Mouse (Mus musculus): ENCODE data around the gene Il17rd.

The Il17rd gene

GRCm38 (mm10) chr14:27038783-27039182, at the start of gene Il17rd:
Gene Il17rd (plus strand): TSS chr14:27038941.
- peak; percentile 70 to 76 for DNase-seq

- no peak for DNase-seq
Observed at GRCm38 (mm10) chr14:26991622-26992021, 47.1 kb upstream of the Il17rd start.

GRCm38 (mm10) chr14:26993427-26993826, 45.3 kb upstream of the Il17rd start:
- DNase-seq, result no peak

- DNase-seq, result no peak
Observed at GRCm38 (mm10) chr14:26994211-26994741, 44.5 kb upstream of the Il17rd start, which contains the start of gene Hesx1. Gene Hesx1 (plus strand): TSS chr14:26994416.

GRCm38 (mm10) chr14:26996257-26996656, 42.5 kb upstream of the Il17rd start:
- no peak for DNase-seq

GRCm38 (mm10) chr14:27000386-27000785, 38.4 kb upstream of the Il17rd start:
- DNase-seq, result no peak

GRCm38 (mm10) chr14:27004906-27005305, 33.8 kb upstream of the Il17rd start:
- no peak for DNase-seq

- DNase-seq, result no peak
Observed at GRCm38 (mm10) chr14:27005937-27006336, 32.8 kb upstream of the Il17rd start.

- DNase-seq, result no peak
Observed at GRCm38 (mm10) chr14:27011561-27011960, 27.2 kb upstream of the Il17rd start.

- DNase-seq, result no peak
Observed at GRCm38 (mm10) chr14:27013658-27014057, 25.1 kb upstream of the Il17rd start.

GRCm38 (mm10) chr14:27017936-27018335, 20.8 kb upstream of the Il17rd start:
- DNase-seq, result no peak

- no peak for DNase-seq
Observed at GRCm38 (mm10) chr14:27019850-27020249, 18.9 kb upstream of the Il17rd start.

GRCm38 (mm10) chr14:27022876-27023275, 15.9 kb upstream of the Il17rd start:
- DNase-seq, result peak; percentile 32 to 37

- DNase-seq, result no peak
Observed at GRCm38 (mm10) chr14:27024664-27025063, 14.1 kb upstream of the Il17rd start.

GRCm38 (mm10) chr14:27029771-27030173, 9.0 kb upstream of the Il17rd start:
- DNase-seq, result peak; percentile 33 to 50

GRCm38 (mm10) chr14:27031142-27031541, 7.6 kb upstream of the Il17rd start:
- DNase-seq, result peak; percentile 30 to 48

GRCm38 (mm10) chr14:27037513-27037912, 1.2 kb upstream of the Il17rd start:
- DNase-seq, result no peak

GRCm38 (mm10) chr14:27039281-27040248, 824 bp downstream of the Il17rd start:
- DNase-seq, result no peak

GRCm38 (mm10) chr14:27040451-27040850, 1.7 kb downstream of the Il17rd start:
- DNase-seq, result no peak

- DNase-seq, result no peak
Observed at GRCm38 (mm10) chr14:27042280-27042983, 3.7 kb downstream of the Il17rd start.

- DNase-seq, result no peak
Observed at GRCm38 (mm10) chr14:27043416-27043815, 4.7 kb downstream of the Il17rd start.

- DNase-seq, result no peak
Observed at GRCm38 (mm10) chr14:27044221-27044966, 5.7 kb downstream of the Il17rd start.

- DNase-seq, result no peak
Observed at GRCm38 (mm10) chr14:27044967-27045361, 6.2 kb downstream of the Il17rd start.
